Mouse (Mus musculus) neural tube, embryonic 11.5 days (tissue): ENCODE data around the gene Fbxl17. TPM values are rescaled to one million over a fixed set of nuclear protein-coding genes. Genes with fewer than 3 reads are reported as not detected.

Experiments used
- ATAC-seq: fragments of 200-750 bp; cut with Nextera tagmentation; 2 replicates; pipeline ENCODE4 v1.8.0; 2017; ENCODE audit warnings: moderate number of reproducible peaks, mild to moderate bottlenecking, moderate TSS enrichment, moderate library complexity; ENCODE audit not compliant: insufficient read depth, low FRiP score, low TSS enrichment
- DNase-seq: peaks from one replicate; pipeline ENCODE4 v3.0.0-alpha.2; 2015; ENCODE audit warnings: low spot score
- H3K27ac ChIP-seq: fragments of 300-500 bp; sonication (generic); 2 replicates; pipeline ENCODE4 v1.5.1; 2014; ENCODE audit warnings: low read depth, mild to moderate bottlenecking, low read length
- H3K27me3 ChIP-seq: fragments of 300-500 bp; sonication (generic); 2 replicates; pipeline ENCODE4 v1.6.1; 2014; ENCODE audit warnings: mild to moderate bottlenecking, low read length, mixed read lengths; ENCODE audit not compliant: control insufficient read depth, insufficient read depth
- H3K36me3 ChIP-seq: fragments of 300-500 bp; sonication (generic); 2 replicates; pipeline ENCODE4 v1.6.1; 2014; ENCODE audit warnings: mild to moderate bottlenecking, low read length, moderate library complexity, mixed read lengths; ENCODE audit not compliant: control insufficient read depth, insufficient read depth
- H3K4me1 ChIP-seq: fragments of 300-500 bp; sonication (generic); 2 replicates; pipeline ENCODE4 v1.6.1; 2014; ENCODE audit warnings: low read length, mixed read lengths; ENCODE audit not compliant: control insufficient read depth, insufficient read depth
- H3K4me2 ChIP-seq: fragments of 300-500 bp; sonication (generic); 2 replicates; pipeline ENCODE4 v1.6.1; 2014; ENCODE audit warnings: low read depth, mild to moderate bottlenecking, moderate library complexity
- H3K4me3 ChIP-seq: fragments of 300-500 bp; sonication (generic); 2 replicates; pipeline ENCODE4 v1.5.1; 2014; ENCODE audit warnings: low read depth, low read length
- H3K9ac ChIP-seq: fragments of 300-500 bp; sonication (generic); 2 replicates; pipeline ENCODE4 v1.6.1; 2014; ENCODE audit warnings: mild to moderate bottlenecking, low read length
- H3K9me3 ChIP-seq: fragments of 300-500 bp; sonication (generic); 2 replicates; pipeline ENCODE4 v1.6.1; 2016; ENCODE audit warnings: low read length; ENCODE audit not compliant: control insufficient read depth
- WGBS: fragments of 180-500 bp; shearing (Covaris S2); extraction: QIAGEN DNeasy Blood & Tissue Kit; methylation state at CpG from one replicate; pipeline ENCODE4 v1.1.7; 2014; 5-methylcytosine and 5-hydroxymethylcytosine counted together
- polyA plus RNA-seq: library from polyadenylated mRNA; unstranded; fragments of >200 nt; fragmentation: Nextera tagmentation; extraction: Ambion mirVana; gene quantifications from 2 replicates; pipeline ENCODE4 v1.2.1, GENCODE M21; 2014

The Fbxl17 gene
- polyA plus RNA-seq, 1 experiment from 2014 or later: 7.8 TPM

DNA sequence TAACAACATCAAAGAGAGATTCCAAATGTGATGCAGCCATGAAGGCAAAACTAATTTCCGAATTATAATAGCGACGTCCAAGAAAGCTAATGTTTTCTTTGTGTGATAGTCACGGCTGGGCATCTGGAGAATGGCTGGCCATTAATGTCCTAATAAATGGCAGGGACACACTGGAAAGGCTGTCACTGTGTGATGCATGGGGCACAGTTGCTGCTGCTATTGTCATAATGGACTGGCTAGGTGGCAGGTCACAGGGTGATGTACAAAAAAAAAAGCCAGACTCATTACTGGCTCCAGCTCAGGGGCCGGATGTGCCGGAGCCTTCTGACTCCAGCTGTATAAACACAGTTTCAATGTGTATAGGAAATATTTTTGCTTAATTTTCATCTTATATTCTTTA is 341.9 kb downstream of the Fbxl17 start:
- Histone ChIP-seq H3K4me2 (no peak overlapping the region), H3K9me3 (no peaks in the 10 kb centered on the region), H3K4me3 (no peak overlapping the region), H3K4me1 (peaks cover 11% of the 10 kb centered on the region), H3K27me3 (no peaks in the 10 kb centered on the region), H3K9ac (no peak overlapping the region), H3K36me3 (no peaks in the 10 kb centered on the region), H3K27ac (0 out of 2 replicates have a peak overlapping the region, but pooled peaks have one; percentile 34)
- ATAC-seq (peak; percentile 84; the same call in 1 of the 2 replicates), DNase-seq (peak; percentile 67)
- WGBS: 10% methylated on average over 6 of the region's 6 CpGs

DNA sequence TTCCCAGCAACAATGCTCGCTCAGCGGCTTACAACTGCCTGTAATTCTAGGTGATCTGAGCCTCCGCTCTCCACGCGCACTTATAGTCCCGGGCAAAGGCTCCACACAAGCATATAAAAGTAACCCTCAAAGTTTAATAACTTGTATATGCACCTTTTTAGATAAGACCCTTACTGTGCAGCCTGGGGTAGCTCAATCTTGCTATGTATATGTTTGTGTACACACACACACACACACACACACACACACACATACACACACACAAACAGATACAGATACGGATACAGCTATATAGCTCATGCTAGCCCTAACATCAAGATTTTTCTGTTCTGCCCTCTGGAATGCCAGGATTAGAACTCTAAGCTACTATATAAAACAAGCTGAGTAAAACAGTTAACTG is 342.8 kb downstream of the Fbxl17 start:
- H3K4me1 ChIP-seq: peaks cover 11% of the 10 kb centered on the region
- ATAC-seq (no peak), DNase-seq (no peak)
- H3K36me3 ChIP-seq: no peaks in the 10 kb centered on the region
- no peak overlapping the region for H3K27ac ChIP-seq
- H3K4me2 ChIP-seq: no peak overlapping the region
- no peaks in the 10 kb centered on the region for H3K9me3 ChIP-seq
- H3K9ac ChIP-seq: no peak overlapping the region
- no peak overlapping the region for H3K4me3 ChIP-seq
- 86% methylated on average over 7 of the region's 7 CpGs for WGBS
- no peaks in the 10 kb centered on the region for H3K27me3 ChIP-seq

DNA sequence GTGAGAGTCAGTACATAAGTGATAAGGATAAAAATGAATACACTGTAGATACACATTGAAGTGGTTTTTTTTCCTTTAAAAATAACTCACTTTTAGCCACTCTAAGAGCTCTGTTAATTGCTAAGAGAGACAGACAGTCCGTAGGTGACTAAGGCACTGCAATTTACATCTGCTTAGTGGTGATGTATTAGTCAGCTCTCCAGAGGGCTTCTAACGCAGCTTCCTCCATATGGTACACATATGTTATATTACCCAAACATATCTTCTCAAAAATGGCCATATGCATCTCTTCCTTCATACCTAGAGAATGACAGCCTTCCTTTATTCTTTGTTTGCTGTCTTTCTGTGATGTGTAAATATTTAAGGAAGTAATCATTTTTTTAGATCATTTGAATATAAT is 353.3 kb downstream of the Fbxl17 start:
- Histone ChIP-seq H3K27me3 (no peaks in the 10 kb centered on the region), H3K4me1 (peaks cover 25% of the 10 kb centered on the region), H3K9ac (no peak overlapping the region), H3K27ac (peak overlapping the region; percentile 89; the same call in 1 of the 2 replicates), H3K4me2 (no peak overlapping the region), H3K36me3 (no peaks in the 10 kb centered on the region), H3K9me3 (no peaks in the 10 kb centered on the region), H3K4me3 (no peak overlapping the region)
- WGBS: 19% methylated on average over 2 of the region's 2 CpGs
- ATAC-seq (no peak), DNase-seq (no peak)

DNA sequence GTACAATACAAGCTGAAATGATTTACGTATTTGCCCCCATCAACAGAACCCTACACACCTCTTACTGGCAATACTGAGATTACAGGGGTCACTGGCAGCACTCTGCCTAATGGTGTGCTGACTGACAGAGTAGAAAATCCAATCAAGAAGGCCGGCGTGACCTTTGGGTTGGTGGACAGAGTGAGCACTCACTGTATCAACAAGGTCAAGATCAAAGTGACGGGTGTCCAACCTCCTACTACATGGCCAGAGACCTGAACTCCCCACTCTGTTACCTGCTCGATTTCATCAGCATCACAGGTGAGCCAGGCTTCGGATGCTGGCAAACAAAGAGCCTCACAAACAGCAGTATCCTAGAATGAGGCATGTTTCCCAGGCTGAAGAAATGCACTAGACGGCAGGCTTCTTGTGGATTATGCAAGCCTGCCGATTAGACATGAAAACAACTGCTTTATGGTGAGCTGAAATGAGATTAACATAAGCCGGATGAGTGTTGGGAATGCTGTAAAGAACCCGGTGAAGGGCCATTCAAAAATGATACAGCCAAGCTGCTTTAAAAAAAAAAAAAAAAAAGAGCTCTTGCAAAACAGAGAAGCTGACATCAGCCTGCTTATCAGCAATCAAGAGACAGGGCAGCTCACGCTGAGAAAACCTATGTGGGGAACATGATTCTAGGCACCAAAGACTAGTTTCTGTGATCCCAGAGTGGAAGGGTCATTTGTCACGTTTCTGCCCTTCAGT is 353.9 kb downstream of the Fbxl17 start:
- H3K36me3 ChIP-seq: no peaks in the 10 kb centered on the region
- no peaks in the 10 kb centered on the region for H3K27me3 ChIP-seq
- peaks cover 25% of the 10 kb centered on the region for H3K4me1 ChIP-seq
- no peak overlapping the region for H3K4me3 ChIP-seq
- DNase-seq (no peak), ATAC-seq (peak; percentile 72)
- no peak overlapping the region for H3K9ac ChIP-seq
- WGBS: 33% methylated on average over 12 of the region's 12 CpGs
- peak overlapping the region; percentile 89 for H3K27ac ChIP-seq
- no peaks in the 10 kb centered on the region for H3K9me3 ChIP-seq
- peak overlapping the region; percentile 22 for H3K4me2 ChIP-seq

DNA sequence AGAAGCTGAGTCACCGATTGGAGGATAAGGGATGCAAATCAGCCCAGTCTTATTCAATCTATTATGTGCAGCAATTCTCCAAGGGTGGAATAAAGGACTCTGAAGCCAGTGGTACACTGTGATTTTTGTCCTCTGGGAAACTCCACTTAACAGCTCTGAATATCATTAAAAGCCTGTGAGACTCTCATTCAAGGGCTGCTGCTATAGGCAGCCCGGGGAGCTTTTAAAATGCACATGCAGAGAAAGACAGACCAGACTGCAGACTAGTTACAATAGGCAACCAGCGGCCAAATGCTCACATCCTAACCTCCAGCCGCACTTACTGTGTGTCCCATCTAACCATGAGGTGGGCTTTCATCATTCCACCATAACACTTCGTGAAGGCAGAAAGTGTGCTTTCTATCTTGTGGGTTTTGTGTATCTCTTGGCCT is 354.5 kb downstream of the Fbxl17 start:
- WGBS: 28% methylated on average over 5 of the region's 5 CpGs
- H3K4me2 ChIP-seq: peak overlapping the region; percentile 22
- DNase-seq (peak; percentile 67), ATAC-seq (peak; percentile 86)
- no peak overlapping the region for H3K9ac ChIP-seq
- H3K4me3 ChIP-seq: no peak overlapping the region
- H3K36me3 ChIP-seq: no peaks in the 10 kb centered on the region
- no peaks in the 10 kb centered on the region for H3K9me3 ChIP-seq
- H3K27me3 ChIP-seq: no peaks in the 10 kb centered on the region
- H3K27ac ChIP-seq: peak overlapping the region; percentile 89
- peaks cover 25% of the 10 kb centered on the region for H3K4me1 ChIP-seq

DNA sequence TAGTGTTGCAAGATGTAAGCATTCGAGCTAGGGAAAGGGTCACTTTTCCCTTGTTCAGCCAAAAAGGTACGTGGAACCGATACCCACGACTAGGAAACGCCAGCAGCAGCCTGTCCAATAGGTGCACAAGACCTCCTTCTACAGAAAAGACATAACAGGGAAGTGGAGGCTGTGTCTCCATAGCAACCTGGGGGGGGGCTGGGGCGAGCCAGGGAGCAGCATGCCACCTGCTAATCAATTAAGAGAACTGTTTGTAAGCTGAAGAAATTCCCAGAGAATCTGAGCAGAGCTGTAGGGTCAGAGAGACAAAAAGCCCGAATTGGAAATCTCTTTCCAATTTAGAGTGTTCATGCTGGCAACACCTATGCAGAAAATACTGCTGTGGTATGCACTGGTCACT is 356.0 kb downstream of the Fbxl17 start:
- Histone ChIP-seq H3K27ac (no peak overlapping the region), H3K4me1 (peaks cover 25% of the 10 kb centered on the region), H3K4me2 (no peak overlapping the region), H3K4me3 (no peak overlapping the region), H3K9me3 (no peaks in the 10 kb centered on the region), H3K27me3 (no peaks in the 10 kb centered on the region), H3K36me3 (no peaks in the 10 kb centered on the region), H3K9ac (no peak overlapping the region)
- ATAC-seq (no peak), DNase-seq (no peak)
- 62% methylated on average over 7 of the region's 7 CpGs for WGBS

DNA sequence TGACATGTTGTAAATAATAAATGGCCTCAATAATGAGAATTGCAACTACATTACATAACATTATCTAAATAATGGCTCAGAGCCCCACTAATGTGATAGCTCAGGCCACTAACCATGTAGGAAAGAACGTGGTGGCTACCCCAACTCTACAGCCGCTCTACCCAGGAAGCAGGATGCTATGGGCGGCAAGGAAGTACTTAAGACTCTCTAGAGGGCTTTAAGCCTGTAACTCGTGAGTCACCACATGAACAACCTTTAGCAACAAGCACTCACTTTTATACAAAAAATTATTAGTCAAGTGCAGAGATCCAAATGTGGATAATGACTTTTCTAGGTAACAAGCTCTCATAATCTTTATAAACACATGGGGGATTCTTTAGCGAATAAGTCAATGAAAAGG is 365.0 kb downstream of the Fbxl17 start:
- 87% methylated on average over 5 of the region's 5 CpGs for WGBS
- Histone ChIP-seq H3K9ac (no peak overlapping the region), H3K36me3 (no peaks in the 10 kb centered on the region), H3K4me1 (no peaks in the 10 kb centered on the region), H3K4me3 (no peak overlapping the region), H3K9me3 (peaks cover 5% of the 10 kb centered on the region; the same call in 1 of the 2 replicates), H3K27ac (no peak overlapping the region), H3K27me3 (no peaks in the 10 kb centered on the region), H3K4me2 (no peak overlapping the region)
- DNase-seq (no peak), ATAC-seq (no peak)

DNA sequence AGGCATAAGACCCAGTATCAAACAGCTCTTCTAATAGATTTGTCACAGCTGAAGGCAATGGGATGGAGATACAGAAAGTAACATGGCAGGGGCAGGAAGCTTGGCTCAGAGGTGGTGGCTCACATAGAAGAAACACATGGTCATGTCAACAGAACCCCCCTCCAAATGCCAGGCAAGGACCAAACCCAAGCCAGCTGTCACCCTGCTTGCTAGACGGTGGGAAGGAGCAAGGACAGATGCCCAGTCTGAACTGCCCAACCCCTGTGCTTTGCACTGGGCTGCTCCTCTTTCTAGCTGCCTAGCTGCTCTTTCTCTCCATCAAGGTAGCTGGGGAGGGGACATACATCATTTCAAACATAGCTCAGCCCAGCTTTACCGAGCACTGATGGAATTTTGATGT is 377.4 kb downstream of the Fbxl17 start:
- Histone ChIP-seq H3K27me3 (no peaks in the 10 kb centered on the region), H3K9me3 (no peaks in the 10 kb centered on the region), H3K27ac (no peak overlapping the region), H3K4me3 (no peak overlapping the region), H3K9ac (no peak overlapping the region), H3K4me2 (no peak overlapping the region), H3K36me3 (no peaks in the 10 kb centered on the region), H3K4me1 (no peaks in the 10 kb centered on the region)
- WGBS: 73% methylated on average over 2 of the region's 2 CpGs
- no peak for DNase-seq
- ATAC-seq: no peak

DNA sequence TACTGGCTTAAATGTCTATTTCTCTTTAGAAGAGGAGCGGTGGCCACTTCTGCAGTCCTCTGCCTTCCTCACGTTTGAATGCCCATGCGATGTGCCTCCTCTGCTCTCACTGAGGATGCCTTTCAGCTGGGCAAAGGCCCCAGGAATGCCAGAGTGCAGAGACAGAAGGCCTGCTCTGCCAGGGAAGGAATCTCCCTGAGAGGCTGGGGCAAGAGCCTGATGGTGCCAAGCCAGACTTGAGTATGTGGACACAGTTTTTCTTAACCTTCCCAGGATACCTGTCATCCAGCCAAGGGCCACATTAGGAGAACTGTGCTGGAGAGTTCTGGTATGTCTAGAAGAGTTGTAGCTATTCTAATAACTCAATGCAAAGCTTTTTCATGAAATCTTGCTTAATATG is 380.1 kb downstream of the Fbxl17 start:
- Histone ChIP-seq H3K4me2 (no peak overlapping the region), H3K27ac (no peak overlapping the region)

More for the DNA sequence above, 380.1 kb downstream of the Fbxl17 start:
- Histone ChIP-seq H3K36me3 (no peaks in the 10 kb centered on the region), H3K27me3 (no peaks in the 10 kb centered on the region), H3K9me3 (no peaks in the 10 kb centered on the region), H3K4me3 (no peak overlapping the region), H3K9ac (no peak overlapping the region), H3K4me1 (no peaks in the 10 kb centered on the region)
- no peak for DNase-seq
- WGBS: 83% methylated on average over 3 of the region's 3 CpGs
- no peak for ATAC-seq
